Mouse (Mus musculus) splenic B cell, adult 2 months (primary cell): Measurements from ENCODE around the gene Ppp3ca.
A peak's percentile ranks its signal among the peaks of the same experiment; 100 is the strongest.
"Not testable (repeated sequence)": the region's sequence is repeated elsewhere in the genome, so short reads cannot be mapped to it uniquely, and the experiment has no call there.

Source experiments
- DNase-seq: peaks from one replicate; pipeline ENCODE4 v3.0.0-alpha.2; 2011; ENCODE audit warnings: low read depth, low spot score
- H3K27me3 ChIP-seq: 2 replicates; pipeline ENCODE4 v1.6.1; 2012; ENCODE audit warnings: mild to moderate bottlenecking, low read length, moderate library complexity, mixed read lengths; ENCODE audit not compliant: control insufficient read depth, poor library complexity, insufficient read depth, severe bottlenecking
- H3K36me3 ChIP-seq: 2 replicates; pipeline ENCODE4 v1.6.1; 2012; ENCODE audit warnings: mild to moderate bottlenecking, low read length, moderate library complexity, mixed read lengths; ENCODE audit not compliant: control insufficient read depth, poor library complexity, insufficient read depth, severe bottlenecking

The Ppp3ca gene

GRCm38 (mm10) chr3:136674486-136674885 is 4.6 kb downstream of the Ppp3ca start:
- Histone ChIP-seq H3K36me3 (peaks cover 2% of the 10 kb centered on the region; the same call in 1 of the 2 replicates), H3K27me3 (no peaks in the 10 kb centered on the region)
- DNase-seq: no peak

- no peaks in the 10 kb centered on the region for H3K27me3 ChIP-seq
- H3K36me3 ChIP-seq: peaks cover 2% of the 10 kb centered on the region
- DNase-seq: no peak
Measured at GRCm38 (mm10) chr3:136676991-136677390, 7.1 kb downstream of the Ppp3ca start.

GRCm38 (mm10) chr3:136678386-136678785 is 8.5 kb downstream of the Ppp3ca start:
- DNase-seq: no peak
- H3K27me3 ChIP-seq: no peaks in the 10 kb centered on the region
- peaks cover under 1% of the 10 kb centered on the region for H3K36me3 ChIP-seq

GRCm38 (mm10) chr3:136679903-136680491 is 10.1 kb downstream of the Ppp3ca start:
- no peaks in the 10 kb centered on the region for H3K27me3 ChIP-seq
- DNase-seq: no peak

GRCm38 (mm10) chr3:136682242-136682641 is 12.3 kb downstream of the Ppp3ca start:
- Histone ChIP-seq H3K27me3 (no peaks in the 10 kb centered on the region), H3K36me3 (no peaks in the 10 kb centered on the region; the same call in 1 of the 2 replicates)
- DNase-seq: no peak

More at GRCm38 (mm10) chr3:136679903-136680491, 10.1 kb downstream of the Ppp3ca start:
- H3K36me3 ChIP-seq: no peaks in the 10 kb centered on the region; the same call in 1 of the 2 replicates

GRCm38 (mm10) chr3:136684191-136684958 is 14.5 kb downstream of the Ppp3ca start:
- no peak for DNase-seq
- H3K27me3 ChIP-seq: no peaks in the 10 kb centered on the region
- H3K36me3 ChIP-seq: no peaks in the 10 kb centered on the region; the same call in 1 of the 2 replicates

GRCm38 (mm10) chr3:136686429-136686828 is 16.5 kb downstream of the Ppp3ca start:
- Histone ChIP-seq H3K27me3 (no peaks in the 10 kb centered on the region), H3K36me3 (no peaks in the 10 kb centered on the region)
- DNase-seq: peak; percentile 42

- H3K36me3 ChIP-seq: no peaks in the 10 kb centered on the region
- DNase-seq: peak; percentile 77
- H3K27me3 ChIP-seq: no peaks in the 10 kb centered on the region
Measured at GRCm38 (mm10) chr3:136688101-136688586, 18.2 kb downstream of the Ppp3ca start.

- no peak for DNase-seq
- Histone ChIP-seq H3K27me3 (no peaks in the 10 kb centered on the region), H3K36me3 (no peaks in the 10 kb centered on the region)
Measured at GRCm38 (mm10) chr3:136689793-136690543, 20.0 kb downstream of the Ppp3ca start.

- H3K36me3 ChIP-seq: 0 out of 2 replicates have a peak, but pooled peaks cover 1% of the 10 kb centered on the region
- H3K27me3 ChIP-seq: no peaks in the 10 kb centered on the region
- no peak for DNase-seq
Measured at GRCm38 (mm10) chr3:136691984-136692383, 22.1 kb downstream of the Ppp3ca start.

GRCm38 (mm10) chr3:136693547-136693946 is 23.6 kb downstream of the Ppp3ca start:
- Histone ChIP-seq H3K27me3 (no peaks in the 10 kb centered on the region), H3K36me3 (0 out of 2 replicates have a peak, but pooled peaks cover 1% of the 10 kb centered on the region)
- no peak for DNase-seq

- H3K36me3 ChIP-seq: 0 out of 2 replicates have a peak, but pooled peaks cover 1% of the 10 kb centered on the region
- no peaks in the 10 kb centered on the region for H3K27me3 ChIP-seq
- DNase-seq: no peak
Measured at GRCm38 (mm10) chr3:136697626-136698191, 27.8 kb downstream of the Ppp3ca start.

GRCm38 (mm10) chr3:136699711-136700110 is 29.8 kb downstream of the Ppp3ca start:
- not testable (repeated sequence) for H3K27me3 ChIP-seq, DNase-seq

GRCm38 (mm10) chr3:136700447-136701009 is 30.6 kb downstream of the Ppp3ca start:
- peak; percentile 72 for DNase-seq
- peaks cover 1% of the 10 kb centered on the region; the same call in 1 of the 2 replicates for H3K36me3 ChIP-seq
- H3K27me3 ChIP-seq: no peaks in the 10 kb centered on the region

More at GRCm38 (mm10) chr3:136699711-136700110, 29.8 kb downstream of the Ppp3ca start:
- not testable (repeated sequence) for H3K36me3 ChIP-seq
